Mouse (Mus musculus): ENCODE results near the gene Gm17018. TPM values are rescaled to one million over a fixed set of nuclear protein-coding genes. Genes with fewer than 3 reads are reported as not detected.

Gm17018 gene
- polyA plus RNA-seq, 1 experiment from 2014 or later, result 34.7 TPM

DNA sequence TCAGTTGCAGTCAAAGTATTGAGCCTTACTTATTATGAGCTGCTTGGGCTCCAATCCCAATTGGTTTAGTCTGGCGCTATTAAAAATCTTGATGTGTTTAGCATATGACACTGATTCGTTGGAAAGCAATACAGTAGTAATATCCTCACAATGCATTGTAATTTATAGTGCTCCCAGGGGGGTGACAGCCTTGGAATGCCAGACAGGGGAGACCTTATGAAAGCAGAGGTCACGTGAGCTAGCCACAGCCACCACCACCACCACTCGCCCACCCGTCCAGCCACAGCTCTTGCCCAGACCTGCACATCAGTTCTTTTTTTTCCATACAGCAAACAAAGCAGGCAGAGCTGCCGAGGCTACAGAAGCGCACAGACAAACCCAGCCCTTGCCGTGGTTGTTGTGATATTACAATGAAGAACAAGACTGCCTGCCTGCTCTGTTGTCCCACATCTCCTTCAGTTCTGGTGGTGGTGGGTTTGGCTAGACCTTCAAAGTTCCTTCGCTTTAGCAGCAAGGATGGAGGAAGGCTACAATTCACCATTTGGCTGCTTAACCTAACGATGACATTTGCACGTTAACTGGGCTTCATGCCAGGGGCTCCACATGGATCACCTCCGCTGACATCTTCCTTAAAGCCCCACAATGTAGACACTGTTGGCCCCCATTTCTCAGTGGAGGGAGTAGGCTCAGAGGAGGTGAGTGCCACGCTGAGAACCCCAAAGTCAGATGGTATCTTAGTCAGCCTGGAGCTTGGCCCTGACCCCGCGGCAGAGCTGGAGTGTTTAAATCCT is 5.7 kb downstream of the Gm17018 start:
- H3K9me3 ChIP-seq (ENCODE audit: control insufficient read depth, low read length), result no peaks in the 10 kb centered on the region
- ATAC-seq (replicated peaks; ENCODE audit: low FRiP score), result no peak
- no peak overlapping the region for H3K27ac ChIP-seq (ENCODE audit: low read depth, low read length)
- 71% methylated on average over 15 of the region's 15 CpGs for WGBS
- no peak overlapping the region for H3K4me2 ChIP-seq
- no peaks in the 10 kb centered on the region for H3K36me3 ChIP-seq (ENCODE audit: control insufficient read depth, insufficient read depth, low read length)
- H3K9ac ChIP-seq (ENCODE audit: low read depth, low read length), result no peak overlapping the region
- no peak for DNase-seq (ENCODE audit: low spot score)
- H3K4me1 ChIP-seq (replicated peaks; ENCODE audit: control insufficient read depth, insufficient read depth, low read length), result peaks cover 3% of the 10 kb centered on the region
- no peaks in the 10 kb centered on the region for H3K27me3 ChIP-seq (replicated peaks; ENCODE audit: control insufficient read depth, insufficient read depth, low read length)
- H3K4me3 ChIP-seq (ENCODE audit: low read depth, low read length), result no peak overlapping the region

DNA sequence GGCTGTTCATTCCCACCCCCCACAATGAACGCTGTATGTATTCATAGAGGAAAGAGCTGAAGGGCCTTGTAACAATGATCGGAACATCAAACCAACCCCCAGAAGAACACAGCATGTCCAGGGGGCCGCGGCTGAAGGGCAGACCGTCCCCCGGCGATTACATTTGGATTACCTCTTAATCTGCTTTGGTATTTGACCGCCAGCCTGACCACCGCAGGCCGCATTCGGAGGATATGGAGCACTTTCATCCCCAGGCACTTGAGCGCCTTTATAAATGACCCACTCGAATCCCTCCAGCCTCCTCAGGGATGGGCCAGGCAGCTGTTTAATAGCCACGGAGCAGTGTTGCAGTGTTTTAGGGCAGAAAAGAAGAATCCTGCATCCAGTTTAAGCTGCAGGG is 7.0 kb downstream of the Gm17018 start:
- Histone ChIP-seq H3K27ac (ENCODE audit: low read depth, low read length) (no peak overlapping the region), H3K36me3 (ENCODE audit: control insufficient read depth, insufficient read depth, low read length) (no peaks in the 10 kb centered on the region), H3K27me3 (replicated peaks; ENCODE audit: control insufficient read depth, insufficient read depth, low read length) (no peaks in the 10 kb centered on the region), H3K4me1 (replicated peaks; ENCODE audit: control insufficient read depth, insufficient read depth, low read length) (peaks cover 4% of the 10 kb centered on the region), H3K9me3 (ENCODE audit: control insufficient read depth, low read length) (no peaks in the 10 kb centered on the region), H3K4me2 (no peak overlapping the region), H3K4me3 (ENCODE audit: low read depth, low read length) (no peak overlapping the region), H3K9ac (ENCODE audit: low read depth, low read length) (no peak overlapping the region)
- DNase-seq (ENCODE audit: low spot score) (no peak), ATAC-seq (replicated peaks; ENCODE audit: low FRiP score) (no peak)
- 67% methylated on average over 14 of the region's 14 CpGs for WGBS

DNA sequence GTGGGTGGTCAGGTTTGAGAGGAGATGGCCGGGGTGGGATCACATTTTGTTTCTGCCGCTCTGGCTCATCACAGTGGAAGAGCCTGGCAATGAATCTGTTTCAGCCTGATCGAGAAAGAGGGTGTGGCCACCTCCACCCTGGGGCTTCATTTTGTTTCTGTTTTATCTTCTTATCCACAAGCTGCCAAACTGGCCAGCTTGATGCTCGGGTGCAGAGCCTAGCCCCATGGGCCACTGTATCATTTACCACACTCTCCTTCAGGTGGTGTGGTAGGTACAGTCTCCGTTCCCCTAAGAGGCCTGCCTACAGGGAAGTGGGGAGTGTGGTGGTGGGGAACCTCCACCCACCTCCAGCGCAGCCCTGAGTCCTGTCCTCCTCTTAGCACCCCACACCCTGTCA is 12.6 kb downstream of the Gm17018 start:
- H3K36me3 ChIP-seq (ENCODE audit: control insufficient read depth, insufficient read depth, low read length), result peaks cover 8% of the 10 kb centered on the region; the same call in 1 of the 2 replicates

DNA sequence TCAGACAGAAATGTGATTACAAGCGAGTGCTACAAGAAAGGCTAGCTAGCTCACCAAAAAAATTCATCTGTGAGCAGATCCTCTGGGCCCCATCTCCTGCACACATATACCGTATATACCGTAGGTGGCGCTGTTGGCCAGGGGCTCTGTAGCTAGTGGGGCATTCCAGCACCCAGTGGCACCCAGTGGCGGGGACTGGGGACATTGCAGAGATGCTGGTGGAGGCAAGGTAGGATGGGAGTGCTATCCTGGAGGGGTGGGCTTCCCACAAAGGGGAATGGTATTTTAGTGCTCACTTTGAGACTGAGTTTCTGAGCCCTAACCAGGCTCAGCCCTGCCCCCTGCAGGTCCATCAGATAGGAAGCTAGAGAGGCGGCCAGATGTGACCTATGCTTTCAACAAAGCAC is 13.4 kb downstream of the Gm17018 start:
- no peak overlapping the region for H3K9ac ChIP-seq (ENCODE audit: low read depth, low read length)
- no peak overlapping the region for H3K27ac ChIP-seq (ENCODE audit: low read depth, low read length)
- ATAC-seq (replicated peaks; ENCODE audit: low FRiP score) (peak; percentile 73), DNase-seq (ENCODE audit: low spot score) (peak; percentile 78)
- H3K4me2 ChIP-seq, result no peak overlapping the region
- no peaks in the 10 kb centered on the region for H3K27me3 ChIP-seq (replicated peaks; ENCODE audit: control insufficient read depth, insufficient read depth, low read length)
- WGBS, result 20% methylated on average over 6 of the region's 6 CpGs
- H3K4me3 ChIP-seq (ENCODE audit: low read depth, low read length), result no peak overlapping the region
- peaks cover 15% of the 10 kb centered on the region; the same call in 1 of the 2 replicates for H3K36me3 ChIP-seq (ENCODE audit: control insufficient read depth, insufficient read depth, low read length)
- no peaks in the 10 kb centered on the region for H3K9me3 ChIP-seq (ENCODE audit: control insufficient read depth, low read length)
- peaks cover 49% of the 10 kb centered on the region for H3K4me1 ChIP-seq (replicated peaks; ENCODE audit: control insufficient read depth, insufficient read depth, low read length)

More for the DNA sequence above, 12.6 kb downstream of the Gm17018 start:
- Histone ChIP-seq H3K4me2 (no peak overlapping the region), H3K9me3 (ENCODE audit: control insufficient read depth, low read length) (no peaks in the 10 kb centered on the region), H3K4me3 (ENCODE audit: low read depth, low read length) (no peak overlapping the region), H3K9ac (ENCODE audit: low read depth, low read length) (no peak overlapping the region), H3K27ac (ENCODE audit: low read depth, low read length) (no peak overlapping the region), H3K27me3 (replicated peaks; ENCODE audit: control insufficient read depth, insufficient read depth, low read length) (no peaks in the 10 kb centered on the region), H3K4me1 (replicated peaks; ENCODE audit: control insufficient read depth, insufficient read depth, low read length) (peaks cover 49% of the 10 kb centered on the region)
- DNase-seq (ENCODE audit: low spot score) (no peak), ATAC-seq (replicated peaks; ENCODE audit: low FRiP score) (peak; percentile 66)
- 48% methylated on average over 6 of the region's 6 CpGs for WGBS

DNA sequence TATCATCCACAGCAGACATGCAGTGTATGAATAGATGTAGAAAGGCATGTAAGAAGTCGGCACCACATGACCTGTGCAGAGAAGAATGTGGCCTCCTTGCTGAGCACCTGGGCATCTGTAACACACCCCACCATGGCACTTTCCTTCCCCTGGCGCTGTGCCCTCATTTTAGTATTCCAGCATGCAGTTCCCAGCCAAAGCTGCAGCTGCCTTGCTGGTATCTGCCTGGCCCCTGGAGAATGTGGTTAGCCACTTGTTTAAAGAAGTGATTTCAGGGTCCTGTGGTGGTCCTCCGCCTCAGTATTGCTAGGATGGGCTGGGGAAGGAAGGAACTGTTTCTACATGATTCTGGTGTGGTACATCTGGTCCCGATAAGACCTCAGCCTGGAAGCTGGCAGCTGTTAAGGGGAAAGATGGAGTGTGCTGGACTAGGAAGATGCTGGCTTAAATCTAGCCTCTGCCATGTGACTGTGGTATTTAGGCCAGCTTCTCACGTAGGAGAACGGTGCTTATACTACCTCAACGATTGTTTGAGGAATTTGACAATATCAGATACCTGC is 14.0 kb downstream of the Gm17018 start:
- no peaks in the 10 kb centered on the region for H3K9me3 ChIP-seq (ENCODE audit: control insufficient read depth, low read length)
- no peak overlapping the region for H3K9ac ChIP-seq (ENCODE audit: low read depth, low read length)
- H3K27ac ChIP-seq (ENCODE audit: low read depth, low read length), result no peak overlapping the region
- H3K4me3 ChIP-seq (ENCODE audit: low read depth, low read length), result no peak overlapping the region
- no peak overlapping the region for H3K4me2 ChIP-seq
- DNase-seq (ENCODE audit: low spot score) (no peak), ATAC-seq (replicated peaks; ENCODE audit: low FRiP score) (no peak)
- no peaks in the 10 kb centered on the region for H3K27me3 ChIP-seq (replicated peaks; ENCODE audit: control insufficient read depth, insufficient read depth, low read length)
- peaks cover 15% of the 10 kb centered on the region; the same call in 1 of the 2 replicates for H3K36me3 ChIP-seq (ENCODE audit: control insufficient read depth, insufficient read depth, low read length)
- H3K4me1 ChIP-seq (replicated peaks; ENCODE audit: control insufficient read depth, insufficient read depth, low read length), result peaks cover 49% of the 10 kb centered on the region
- WGBS, result 47% methylated on average over 7 of the region's 7 CpGs

DNA sequence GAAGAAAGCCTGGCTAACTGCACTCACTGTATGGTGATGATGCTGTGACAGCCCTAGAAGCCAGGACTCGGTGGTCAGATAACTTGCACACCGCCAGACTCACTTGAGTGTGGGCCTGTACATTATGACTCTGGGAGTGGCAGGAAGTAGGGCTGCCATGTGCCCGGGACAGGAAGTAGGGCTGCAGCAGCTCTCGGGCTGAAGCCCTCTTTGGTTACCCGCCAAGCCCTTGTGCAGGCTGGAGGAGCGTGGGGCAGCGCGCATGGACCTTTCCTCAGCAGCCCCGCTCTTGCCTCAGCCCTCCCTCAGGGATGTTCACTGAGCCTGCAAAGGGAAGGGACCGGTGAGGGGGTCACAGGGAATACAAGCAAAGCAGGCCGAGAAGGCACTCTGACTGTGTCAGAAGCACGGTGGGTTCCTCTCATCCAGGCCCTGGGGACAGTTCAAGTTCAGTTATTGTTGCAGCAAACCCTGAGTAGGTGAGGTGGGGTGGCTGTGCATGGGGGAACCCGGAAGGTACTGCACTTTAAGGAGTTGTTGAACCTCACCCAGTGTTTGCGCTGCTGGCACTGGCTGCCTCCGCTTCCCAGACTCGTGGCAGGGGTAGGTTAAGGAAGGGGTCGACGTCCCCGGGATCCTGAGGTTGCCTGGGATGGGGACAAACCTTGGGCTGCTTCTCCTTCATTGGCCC is 14.7 kb downstream of the Gm17018 start:
- 0 out of 2 replicates have a peak overlapping the region, but pooled peaks have one; percentile 1 for H3K9ac ChIP-seq (ENCODE audit: low read depth, low read length)
- H3K36me3 ChIP-seq (ENCODE audit: control insufficient read depth, insufficient read depth, low read length), result peaks cover 15% of the 10 kb centered on the region; the same call in 1 of the 2 replicates
- H3K4me1 ChIP-seq (replicated peaks; ENCODE audit: control insufficient read depth, insufficient read depth, low read length), result peaks cover 49% of the 10 kb centered on the region
- no peaks in the 10 kb centered on the region for H3K9me3 ChIP-seq (ENCODE audit: control insufficient read depth, low read length)
- WGBS, result 28% methylated on average over 19 of the region's 19 CpGs
- no peaks in the 10 kb centered on the region for H3K27me3 ChIP-seq (replicated peaks; ENCODE audit: control insufficient read depth, insufficient read depth, low read length)
- H3K4me2 ChIP-seq, result peak overlapping the region; percentile 33
- ATAC-seq (replicated peaks; ENCODE audit: low FRiP score) (no peak), DNase-seq (ENCODE audit: low spot score) (peak; percentile 52)
- peak overlapping the region; percentile 45; the same call in 1 of the 2 replicates for H3K27ac ChIP-seq (ENCODE audit: low read depth, low read length)
- no peak overlapping the region for H3K4me3 ChIP-seq (ENCODE audit: low read depth, low read length)

DNA sequence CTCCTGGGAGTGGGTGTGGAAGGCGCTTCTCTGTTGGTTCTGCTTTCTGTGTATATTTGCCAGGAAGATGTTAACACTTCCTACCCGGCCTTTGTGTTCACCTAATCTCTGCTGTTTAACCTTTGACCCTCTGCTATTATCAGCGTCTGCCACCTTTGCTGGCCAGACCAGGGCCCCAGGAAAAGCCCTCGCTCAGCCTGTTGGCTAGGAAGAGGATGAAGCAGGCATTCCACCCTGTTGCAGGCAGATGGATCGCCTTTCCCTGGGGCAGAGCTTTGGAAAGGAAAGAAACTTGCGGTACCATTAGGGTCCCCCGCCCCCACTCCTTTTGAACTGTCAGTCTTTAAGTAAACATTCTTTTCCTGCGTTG is 15.2 kb downstream of the Gm17018 start:
- Histone ChIP-seq H3K4me1 (replicated peaks; ENCODE audit: control insufficient read depth, insufficient read depth, low read length) (peaks cover 49% of the 10 kb centered on the region), H3K4me2 (peak overlapping the region; percentile 33)

DNA sequence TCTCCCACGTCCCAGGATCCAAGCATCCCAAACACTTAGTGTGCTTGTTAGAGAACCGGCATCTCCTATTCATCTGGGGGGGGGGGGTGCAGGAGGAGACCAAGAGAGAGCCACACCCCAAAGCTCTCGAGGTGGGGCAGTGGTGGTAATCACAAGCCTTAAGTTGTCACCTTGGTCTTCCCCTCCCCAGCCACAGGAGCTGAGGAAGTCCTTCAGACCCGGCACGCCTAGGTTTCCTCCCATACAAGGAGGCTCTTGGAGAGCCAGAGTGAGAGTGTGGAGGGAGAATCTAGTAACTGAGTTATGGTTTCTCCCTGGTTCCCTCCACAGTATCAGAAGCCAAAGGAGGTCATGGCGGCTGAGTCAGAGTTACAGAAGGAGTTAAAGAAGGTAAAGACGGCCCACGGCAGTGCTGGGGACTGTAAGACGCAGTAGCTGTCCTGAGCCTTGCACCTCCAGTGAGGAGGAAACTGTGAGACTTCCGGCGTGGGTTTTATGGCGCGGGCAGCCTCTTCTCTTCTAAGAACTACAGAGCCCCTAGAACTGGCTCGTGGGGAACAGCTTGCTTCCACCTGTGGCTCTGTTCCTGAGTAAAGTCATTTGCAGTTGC is 16.8 kb downstream of the Gm17018 start:
- no peak for ATAC-seq (replicated peaks; ENCODE audit: low FRiP score)
- Histone ChIP-seq H3K27me3 (replicated peaks; ENCODE audit: control insufficient read depth, insufficient read depth, low read length) (no peaks in the 10 kb centered on the region), H3K9me3 (ENCODE audit: control insufficient read depth, low read length) (no peaks in the 10 kb centered on the region; the same call in 1 of the 2 replicates), H3K9ac (ENCODE audit: low read depth, low read length) (no peak overlapping the region), H3K4me3 (ENCODE audit: low read depth, low read length) (no peak overlapping the region), H3K4me1 (replicated peaks; ENCODE audit: control insufficient read depth, insufficient read depth, low read length) (peaks cover 50% of the 10 kb centered on the region), H3K36me3 (ENCODE audit: control insufficient read depth, insufficient read depth, low read length) (peaks cover 15% of the 10 kb centered on the region; the same call in 1 of the 2 replicates), H3K4me2 (no peak overlapping the region), H3K27ac (ENCODE audit: low read depth, low read length) (no peak overlapping the region)
- DNase-seq (ENCODE audit: low spot score), result no peak
- 52% methylated on average over 14 of the region's 14 CpGs for WGBS

More for the DNA sequence above, 15.2 kb downstream of the Gm17018 start:
- ATAC-seq (replicated peaks; ENCODE audit: low FRiP score) (no peak), DNase-seq (ENCODE audit: low spot score) (no peak)
- Histone ChIP-seq H3K4me3 (ENCODE audit: low read depth, low read length) (no peak overlapping the region), H3K36me3 (ENCODE audit: control insufficient read depth, insufficient read depth, low read length) (peaks cover 15% of the 10 kb centered on the region; the same call in 1 of the 2 replicates), H3K9me3 (ENCODE audit: control insufficient read depth, low read length) (no peaks in the 10 kb centered on the region), H3K27me3 (replicated peaks; ENCODE audit: control insufficient read depth, insufficient read depth, low read length) (no peaks in the 10 kb centered on the region), H3K27ac (ENCODE audit: low read depth, low read length) (peak overlapping the region; percentile 1; the same call in 1 of the 2 replicates), H3K9ac (ENCODE audit: low read depth, low read length) (no peak overlapping the region)
- WGBS, result 13% methylated on average over 8 of the region's 8 CpGs
